Mouse (Mus musculus) forebrain, embryonic 12.5 days (tissue): ENCODE data around the gene Pdzrn3. TPM values are rescaled to one million over a fixed set of nuclear protein-coding genes. Genes with fewer than 3 reads are reported as not detected.

Experiments
- ATAC-seq: fragments of 200-750 bp; cut with Nextera tagmentation; 2 replicates; pipeline ENCODE4 v1.8.0; 2017; ENCODE audit warnings: moderate TSS enrichment; ENCODE audit not compliant: low FRiP score
- H3K27ac ChIP-seq: fragments of 300-500 bp; sonication (generic); 2 replicates; pipeline ENCODE4 v1.5.1; 2016; ENCODE audit warnings: mild to moderate bottlenecking
- H3K27me3 ChIP-seq: fragments of 300-500 bp; sonication (generic); 2 replicates; pipeline ENCODE4 v1.6.1; 2016; ENCODE audit warnings: mild to moderate bottlenecking
- H3K36me3 ChIP-seq: fragments of 300-500 bp; sonication (generic); replicated peaks from 2 replicates; pipeline ENCODE4 v1.6.1; 2016; ENCODE audit warnings: mild to moderate bottlenecking
- H3K4me1 ChIP-seq: fragments of 300-500 bp; sonication (generic); 2 replicates; pipeline ENCODE4 v1.6.1; 2016
- H3K4me2 ChIP-seq: fragments of 300-500 bp; sonication (generic); 2 replicates; pipeline ENCODE4 v1.6.1; 2016; ENCODE audit warnings: mild to moderate bottlenecking, moderate library complexity
- H3K4me3 ChIP-seq: fragments of 300-500 bp; sonication (generic); replicated peaks from 2 replicates; pipeline ENCODE4 v1.5.1; 2016; ENCODE audit warnings: mild to moderate bottlenecking
- H3K9ac ChIP-seq: fragments of 300-500 bp; sonication (generic); 2 replicates; pipeline ENCODE4 v1.6.1; 2016; ENCODE audit warnings: mild to moderate bottlenecking
- H3K9me3 ChIP-seq: fragments of 300-500 bp; sonication (generic); 2 replicates; pipeline ENCODE4 v1.6.1; 2016
- WGBS: fragments of 180-500 bp; shearing (Covaris S2); methylation state at CpG from one replicate; pipeline ENCODE4 v1.1.7; 2016; 5-methylcytosine and 5-hydroxymethylcytosine counted together
- polyA plus RNA-seq: library from polyadenylated mRNA; unstranded; fragments of >200 nt; fragmentation: Nextera tagmentation; extraction: Ambion mirVana; gene quantifications from 2 replicates; pipeline ENCODE4 v1.2.1, GENCODE M21; 2016

The Pdzrn3 gene
- polyA plus RNA-seq, 1 experiment from 2014 or later, result 8.8 TPM

- H3K4me2 ChIP-seq, result peak overlapping the region; percentile 25
- H3K4me3 ChIP-seq, result no peak overlapping the region
- no peaks in the 10 kb centered on the region for H3K36me3 ChIP-seq
- H3K4me1 ChIP-seq, result peaks cover 46% of the 10 kb centered on the region
- no peaks in the 10 kb centered on the region for H3K9me3 ChIP-seq
- WGBS, result 10% methylated on average over 9 of the region's 9 CpGs
- peaks cover 54% of the 10 kb centered on the region for H3K27me3 ChIP-seq
- H3K27ac ChIP-seq, result 0 out of 2 replicates have a peak overlapping the region, but pooled peaks have one; percentile 42
- 0 out of 2 replicates have a peak, but pooled peaks have one; percentile 56 for ATAC-seq
- H3K9ac ChIP-seq, result no peak overlapping the region
Measured at GRCm38 (mm10) chr6:101280811-101281218, 96.9 kb downstream of the Pdzrn3 start.

GRCm38 (mm10) chr6:101278286-101278932 lies 99.3 kb downstream of the Pdzrn3 start:
- no peak overlapping the region for H3K9ac ChIP-seq
- WGBS, result 78% methylated on average over 13 of the region's 13 CpGs
- H3K27me3 ChIP-seq, result peaks cover 39% of the 10 kb centered on the region
- H3K4me2 ChIP-seq, result no peak overlapping the region
- no peak overlapping the region for H3K27ac ChIP-seq
- H3K4me1 ChIP-seq, result peaks cover 30% of the 10 kb centered on the region
- no peak for ATAC-seq
- H3K4me3 ChIP-seq, result no peak overlapping the region
- no peaks in the 10 kb centered on the region for H3K36me3 ChIP-seq
- no peaks in the 10 kb centered on the region for H3K9me3 ChIP-seq

- 85% methylated on average over 8 of the region's 8 CpGs for WGBS
Measured at GRCm38 (mm10) chr6:101276261-101276660, 101.4 kb downstream of the Pdzrn3 start.

GRCm38 (mm10) chr6:101275806-101276205 lies 101.9 kb downstream of the Pdzrn3 start:
- Histone ChIP-seq H3K27ac (no peak overlapping the region), H3K4me1 (peaks cover 6% of the 10 kb centered on the region), H3K9ac (no peak overlapping the region), H3K27me3 (peaks cover 51% of the 10 kb centered on the region), H3K4me2 (no peak overlapping the region), H3K4me3 (no peak overlapping the region), H3K36me3 (no peaks in the 10 kb centered on the region), H3K9me3 (no peaks in the 10 kb centered on the region)
- ATAC-seq, result no peak
- WGBS, result 81% methylated on average over 3 of the region's 3 CpGs

More at GRCm38 (mm10) chr6:101276261-101276660, 101.4 kb downstream of the Pdzrn3 start:
- H3K9ac ChIP-seq, result no peak overlapping the region
- ATAC-seq, result no peak
- no peak overlapping the region for H3K4me3 ChIP-seq
- no peaks in the 10 kb centered on the region for H3K36me3 ChIP-seq
- peaks cover 11% of the 10 kb centered on the region for H3K4me1 ChIP-seq
- H3K9me3 ChIP-seq, result no peaks in the 10 kb centered on the region
- H3K27ac ChIP-seq, result no peak overlapping the region
- H3K4me2 ChIP-seq, result no peak overlapping the region
- H3K27me3 ChIP-seq, result peaks cover 49% of the 10 kb centered on the region

- no peak overlapping the region for H3K27ac ChIP-seq
- peaks cover 57% of the 10 kb centered on the region for H3K27me3 ChIP-seq
- no peak overlapping the region for H3K9ac ChIP-seq
- H3K4me1 ChIP-seq, result peaks cover 6% of the 10 kb centered on the region
- WGBS, result 88% methylated on average over 2 of the region's 2 CpGs
- H3K4me2 ChIP-seq, result no peak overlapping the region
- H3K36me3 ChIP-seq, result no peaks in the 10 kb centered on the region
- no peak overlapping the region for H3K4me3 ChIP-seq
- no peaks in the 10 kb centered on the region for H3K9me3 ChIP-seq
- ATAC-seq, result no peak
Measured at GRCm38 (mm10) chr6:101274846-101275245, 102.9 kb downstream of the Pdzrn3 start.

GRCm38 (mm10) chr6:101272256-101272655 lies 105.4 kb downstream of the Pdzrn3 start:
- Histone ChIP-seq H3K4me2 (no peak overlapping the region), H3K27ac (no peak overlapping the region), H3K9me3 (no peaks in the 10 kb centered on the region), H3K36me3 (no peaks in the 10 kb centered on the region), H3K4me1 (peaks cover 23% of the 10 kb centered on the region), H3K4me3 (no peak overlapping the region), H3K27me3 (peaks cover 57% of the 10 kb centered on the region), H3K9ac (no peak overlapping the region)
- ATAC-seq, result no peak
- WGBS, result 6% methylated on average over 4 of the region's 4 CpGs

- no peak for ATAC-seq
- H3K4me2 ChIP-seq, result no peak overlapping the region
- 29% methylated on average over 15 of the region's 15 CpGs for WGBS
- no peak overlapping the region for H3K27ac ChIP-seq
- H3K4me1 ChIP-seq, result peaks cover 23% of the 10 kb centered on the region
- H3K36me3 ChIP-seq, result no peaks in the 10 kb centered on the region
- no peak overlapping the region for H3K4me3 ChIP-seq
- H3K27me3 ChIP-seq, result peaks cover 62% of the 10 kb centered on the region
- no peak overlapping the region for H3K9ac ChIP-seq
- no peaks in the 10 kb centered on the region for H3K9me3 ChIP-seq
Measured at GRCm38 (mm10) chr6:101271378-101272135, 106.1 kb downstream of the Pdzrn3 start.

GRCm38 (mm10) chr6:101270095-101270826 lies 107.4 kb downstream of the Pdzrn3 start:
- 56% methylated on average over 7 of the region's 7 CpGs for WGBS
- no peak overlapping the region for H3K9ac ChIP-seq
- no peaks in the 10 kb centered on the region for H3K36me3 ChIP-seq
- no peak overlapping the region for H3K27ac ChIP-seq
- no peak for ATAC-seq
- H3K27me3 ChIP-seq, result peaks cover 73% of the 10 kb centered on the region
- no peak overlapping the region for H3K4me3 ChIP-seq
- no peaks in the 10 kb centered on the region for H3K9me3 ChIP-seq
- no peak overlapping the region for H3K4me2 ChIP-seq
- peaks cover 23% of the 10 kb centered on the region for H3K4me1 ChIP-seq

GRCm38 (mm10) chr6:101269335-101270094 lies 108.2 kb downstream of the Pdzrn3 start:
- peaks cover 76% of the 10 kb centered on the region for H3K27me3 ChIP-seq
- 34% methylated on average over 10 of the region's 10 CpGs for WGBS
- no peak overlapping the region for H3K27ac ChIP-seq
- H3K36me3 ChIP-seq, result no peaks in the 10 kb centered on the region
- no peak overlapping the region for H3K9ac ChIP-seq
- no peaks in the 10 kb centered on the region for H3K9me3 ChIP-seq
- peaks cover 23% of the 10 kb centered on the region for H3K4me1 ChIP-seq
- no peak overlapping the region for H3K4me2 ChIP-seq
- H3K4me3 ChIP-seq, result no peak overlapping the region
- no peak for ATAC-seq

- Histone ChIP-seq H3K4me1 (peaks cover 34% of the 10 kb centered on the region), H3K27ac (no peak overlapping the region), H3K9ac (no peak overlapping the region)
Measured at GRCm38 (mm10) chr6:101268266-101268665, 109.4 kb downstream of the Pdzrn3 start.

GRCm38 (mm10) chr6:101266787-101267186 lies 110.9 kb downstream of the Pdzrn3 start:
- no peak overlapping the region for H3K4me2 ChIP-seq
- H3K4me1 ChIP-seq, result peaks cover 46% of the 10 kb centered on the region
- H3K27ac ChIP-seq, result no peak overlapping the region
- no peak overlapping the region for H3K4me3 ChIP-seq
- no peak overlapping the region for H3K9ac ChIP-seq
- WGBS, result 44% methylated on average over 1 of the region's 1 CpGs
- no peaks in the 10 kb centered on the region for H3K9me3 ChIP-seq
- peak; percentile 55; the same call in 1 of the 2 replicates for ATAC-seq
- H3K27me3 ChIP-seq, result peaks cover 64% of the 10 kb centered on the region
- H3K36me3 ChIP-seq, result no peaks in the 10 kb centered on the region

More at GRCm38 (mm10) chr6:101268266-101268665, 109.4 kb downstream of the Pdzrn3 start:
- no peaks in the 10 kb centered on the region for H3K36me3 ChIP-seq
- ATAC-seq, result no peak
- H3K9me3 ChIP-seq, result no peaks in the 10 kb centered on the region
- H3K4me2 ChIP-seq, result no peak overlapping the region
- 13% methylated on average over 1 of the region's 1 CpGs for WGBS
- peaks cover 73% of the 10 kb centered on the region for H3K27me3 ChIP-seq
- H3K4me3 ChIP-seq, result no peak overlapping the region
